Mouse (Mus musculus) ES-Bruce4 (cell line): Measurements from ENCODE around the gene Ung.

ENCODE experiments used
- CTCF ChIP-seq: IDR thresholded peaks from one replicate; pipeline ENCODE4 v1.8.1; 2011; ENCODE audit warnings: low read depth, low read length
- EP300 ChIP-seq: IDR thresholded peaks from 2 replicates; pipeline ENCODE4 v1.6.1; 2011; ENCODE audit warnings: low read depth, low read length; ENCODE audit not compliant: insufficient read depth
- POLR2A ChIP-seq: IDR thresholded peaks from one replicate; pipeline ENCODE4 v1.8.1; 2011; ENCODE audit warnings: low read length; ENCODE audit not compliant: insufficient read depth

- TF ChIP-seq CTCF (no peak), EP300 (no peak), POLR2A (no peak)
These were observed 53.3 kb downstream of the Ung start for GRCm38 (mm10) chr5:114183493-114183892.
